Mouse (Mus musculus) skeletal muscle tissue, adult 2 months (tissue): ENCODE results near the gene Canx.
"Not testable (repeated sequence)": the region's sequence is repeated elsewhere in the genome, so short reads cannot be mapped to it uniquely, and the experiment has no call there.

Source experiments
- DNase-seq: peaks from one replicate; pipeline ENCODE4 v3.0.0-alpha.2; 2012; ENCODE audit warnings: low read depth, low spot score

Canx gene

DNA sequence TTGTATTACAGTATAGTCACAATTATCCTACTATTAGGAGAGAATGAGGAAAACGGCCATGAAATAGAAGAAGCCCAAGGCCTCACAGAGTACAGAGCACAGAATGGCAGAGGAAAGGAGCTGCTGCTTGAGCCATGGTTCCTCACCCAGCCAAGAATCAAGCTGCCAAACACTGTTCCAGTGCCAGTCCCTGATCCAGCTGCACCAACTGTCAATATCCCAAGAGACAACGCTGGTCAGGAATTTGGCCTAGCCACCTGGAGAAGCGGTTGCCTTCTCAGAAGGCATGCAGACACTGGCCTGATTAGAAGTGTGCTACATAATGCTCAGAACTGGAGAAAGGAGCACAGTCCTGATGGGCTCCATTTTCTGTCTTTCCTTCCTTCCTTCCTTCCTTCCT, 7.7 kb upstream of the Canx start:
- peak; percentile 16 for DNase-seq

GRCm38 (mm10) chr11:50329378-50329777, 3.9 kb upstream of the Canx start:
- no peak for DNase-seq

DNA sequence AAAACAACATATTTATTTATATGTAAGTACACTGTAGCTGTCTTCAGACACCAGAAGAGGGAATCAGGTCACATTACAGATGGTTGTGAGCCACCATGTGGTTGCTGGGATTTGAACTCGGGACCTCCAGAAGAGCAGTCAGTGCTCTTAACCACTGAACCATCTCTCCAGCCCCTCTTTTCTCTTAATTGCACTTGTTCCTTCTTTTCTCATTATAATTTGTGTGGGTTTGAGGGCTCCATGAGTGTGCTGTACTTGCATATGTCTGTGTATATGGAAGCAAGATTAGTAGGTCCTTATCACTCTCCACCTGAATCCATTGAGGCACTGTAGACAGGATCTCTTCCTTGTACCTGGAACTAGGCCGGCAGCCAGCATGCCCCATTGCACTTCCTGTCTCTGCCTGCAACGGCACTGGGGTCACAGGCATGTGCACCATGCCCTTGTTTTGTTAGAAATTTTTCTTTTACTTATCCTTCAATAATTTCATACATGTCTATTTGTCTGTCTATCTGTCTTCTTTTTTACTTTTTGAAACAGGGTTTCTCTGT, 2.7 kb upstream of the Canx start:
- DNase-seq = no peak

DNA sequence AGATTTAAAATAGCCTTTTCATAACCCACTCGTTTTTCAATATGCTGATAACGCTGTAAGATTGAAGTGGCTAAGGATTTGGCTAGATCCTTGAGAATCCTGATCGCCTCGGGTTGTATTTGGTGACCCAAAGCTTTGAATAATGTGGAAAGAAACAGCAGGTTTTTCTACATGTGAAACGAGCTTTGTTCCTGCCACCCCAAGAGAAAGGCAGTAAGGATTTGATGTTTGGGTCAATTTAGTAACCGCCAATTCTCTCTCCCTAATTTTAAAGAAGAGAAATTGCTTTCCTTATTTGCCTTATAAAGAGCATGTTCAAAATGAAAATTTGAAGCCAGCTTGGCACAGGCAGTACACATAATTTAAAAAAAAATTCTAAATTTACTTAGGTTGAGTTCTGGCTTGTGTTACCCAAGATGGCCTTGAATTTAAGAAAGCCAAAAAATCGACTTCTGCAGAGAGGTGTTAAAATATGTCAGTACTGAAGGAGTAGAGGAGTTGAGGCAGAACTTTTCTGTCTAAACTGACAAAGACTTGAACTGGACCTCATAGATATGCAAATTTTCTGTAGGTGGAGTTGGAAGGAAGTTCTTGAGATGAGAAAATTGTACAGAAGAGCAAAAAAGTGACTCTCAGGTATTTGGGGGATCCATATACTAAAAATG, 961 bp upstream of the Canx start:
- DNase-seq = no peak

GRCm38 (mm10) chr11:50324751-50325471, 562 bp downstream of the Canx start:
- DNase-seq = peak; percentile 12

DNA sequence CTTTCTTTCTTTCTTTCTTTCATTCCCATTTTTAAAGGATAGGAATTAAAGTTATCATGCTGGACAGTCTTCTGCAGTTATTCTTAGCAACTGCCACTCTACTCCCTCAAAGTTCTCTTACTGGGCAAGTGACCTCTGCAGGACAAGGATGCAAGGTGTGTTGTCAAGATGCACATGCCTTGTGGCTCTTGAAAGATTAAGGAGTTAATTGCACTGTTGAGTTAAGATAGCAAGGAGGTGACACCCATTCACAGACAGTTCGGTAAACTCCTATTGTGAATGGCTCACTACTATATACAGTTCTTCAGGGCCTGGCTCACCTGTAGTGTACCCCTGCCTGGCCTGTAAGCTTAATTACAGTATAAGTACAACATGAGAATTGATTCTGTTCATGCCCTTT, 1.6 kb downstream of the Canx start:
- DNase-seq = no peak

GRCm38 (mm10) chr11:50322345-50322744, 3.1 kb downstream of the Canx start:
- DNase-seq = no peak

DNA sequence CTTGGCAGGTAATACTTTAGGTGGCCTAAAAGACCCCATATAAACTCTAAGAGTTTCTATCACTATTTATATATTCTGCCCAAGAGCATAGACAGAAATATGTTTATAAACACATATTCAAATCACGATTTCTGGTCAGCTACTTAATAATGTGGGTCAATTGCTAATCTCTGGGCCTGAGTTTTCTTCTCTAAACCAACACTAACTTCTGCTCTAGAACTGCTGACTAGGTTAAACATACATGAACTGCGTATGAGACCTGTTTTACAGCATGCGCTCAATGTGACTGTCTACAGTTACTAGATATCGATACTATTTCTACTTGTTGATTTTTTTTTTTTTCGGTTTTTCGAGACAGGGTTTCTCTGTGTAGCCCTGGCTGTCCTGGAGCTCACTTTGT, 4.2 kb downstream of the Canx start:
- no peak for DNase-seq

GRCm38 (mm10) chr11:50319343-50319742, 6.1 kb downstream of the Canx start:
- not testable (repeated sequence) for DNase-seq

DNA sequence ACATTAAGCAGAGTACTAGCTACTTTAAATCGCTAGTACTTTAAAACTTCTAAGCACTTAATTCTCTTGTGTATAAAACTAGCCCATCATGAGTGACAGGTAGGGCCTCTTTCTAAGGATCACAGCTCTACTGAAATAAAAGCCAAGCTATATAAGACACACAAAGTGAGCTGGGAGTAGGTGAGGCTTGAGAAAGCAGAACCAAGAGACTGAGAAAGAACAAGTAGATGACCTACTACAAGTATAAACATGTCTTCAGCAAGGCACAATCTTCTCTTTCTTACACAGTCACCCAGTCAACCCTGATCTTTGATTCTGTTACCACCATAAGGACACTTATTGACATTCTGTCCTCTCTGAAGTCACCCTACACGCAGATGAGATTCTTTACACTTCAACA, 12.7 kb downstream of the Canx start:
- no peak for DNase-seq

DNA sequence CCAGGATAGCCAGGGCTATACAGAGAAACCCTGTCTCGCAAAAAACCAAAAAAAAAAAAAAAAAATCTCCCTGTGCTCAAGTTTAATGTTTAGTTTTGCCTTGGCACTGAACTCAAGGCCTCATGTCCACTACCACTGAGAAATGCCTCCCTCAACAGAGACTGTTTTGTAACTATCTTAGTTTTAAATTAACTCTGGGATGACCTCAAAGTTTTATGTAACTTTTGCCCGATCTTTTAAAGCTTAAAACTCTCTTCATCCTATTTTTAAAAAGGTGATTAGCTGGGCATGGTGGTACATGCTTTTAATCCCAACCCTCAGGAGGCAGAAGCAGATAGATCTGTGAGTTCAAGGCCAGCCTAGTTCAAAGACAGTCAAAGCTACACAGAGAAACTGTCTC, 22.1 kb downstream of the Canx start:
- no peak for DNase-seq

DNA sequence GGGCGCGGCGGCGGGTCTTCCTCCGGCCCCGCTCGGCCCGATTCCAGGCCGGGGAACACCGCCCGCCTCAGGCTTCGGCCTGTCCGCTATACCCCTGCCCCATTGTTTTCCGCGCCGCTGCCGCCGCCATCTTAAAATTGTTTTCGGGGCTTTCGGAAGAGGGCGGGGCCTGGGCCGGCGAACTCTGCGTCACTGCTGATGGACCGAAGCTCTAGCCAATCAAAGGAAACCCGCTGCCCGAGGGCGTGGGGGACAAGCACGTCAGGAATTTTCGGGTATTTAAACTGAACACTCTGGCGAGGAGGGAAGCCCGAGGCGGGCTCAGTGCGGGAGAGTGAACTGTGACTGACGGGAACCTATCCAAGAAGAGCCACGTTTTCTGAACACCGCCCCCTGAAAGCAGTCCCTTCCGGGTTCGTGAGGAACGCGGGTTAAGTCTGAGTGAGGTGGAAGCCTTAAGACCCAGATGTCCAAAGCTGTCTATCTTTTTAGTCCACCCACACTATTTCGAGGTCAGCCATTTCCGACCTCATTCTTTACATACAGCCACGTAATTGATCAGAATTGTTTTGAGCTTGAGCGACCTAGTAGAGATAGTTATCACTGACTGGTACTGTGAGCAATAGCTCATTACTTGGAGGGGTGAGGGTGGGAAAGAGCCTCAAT, 33.1 kb downstream of the Canx start, which contains the start of gene Maml1:
TSS of gene Maml1 (minus strand) at position 122 of the 666 bp plus-strand sequence.
- peak; percentile 97 for DNase-seq

DNA sequence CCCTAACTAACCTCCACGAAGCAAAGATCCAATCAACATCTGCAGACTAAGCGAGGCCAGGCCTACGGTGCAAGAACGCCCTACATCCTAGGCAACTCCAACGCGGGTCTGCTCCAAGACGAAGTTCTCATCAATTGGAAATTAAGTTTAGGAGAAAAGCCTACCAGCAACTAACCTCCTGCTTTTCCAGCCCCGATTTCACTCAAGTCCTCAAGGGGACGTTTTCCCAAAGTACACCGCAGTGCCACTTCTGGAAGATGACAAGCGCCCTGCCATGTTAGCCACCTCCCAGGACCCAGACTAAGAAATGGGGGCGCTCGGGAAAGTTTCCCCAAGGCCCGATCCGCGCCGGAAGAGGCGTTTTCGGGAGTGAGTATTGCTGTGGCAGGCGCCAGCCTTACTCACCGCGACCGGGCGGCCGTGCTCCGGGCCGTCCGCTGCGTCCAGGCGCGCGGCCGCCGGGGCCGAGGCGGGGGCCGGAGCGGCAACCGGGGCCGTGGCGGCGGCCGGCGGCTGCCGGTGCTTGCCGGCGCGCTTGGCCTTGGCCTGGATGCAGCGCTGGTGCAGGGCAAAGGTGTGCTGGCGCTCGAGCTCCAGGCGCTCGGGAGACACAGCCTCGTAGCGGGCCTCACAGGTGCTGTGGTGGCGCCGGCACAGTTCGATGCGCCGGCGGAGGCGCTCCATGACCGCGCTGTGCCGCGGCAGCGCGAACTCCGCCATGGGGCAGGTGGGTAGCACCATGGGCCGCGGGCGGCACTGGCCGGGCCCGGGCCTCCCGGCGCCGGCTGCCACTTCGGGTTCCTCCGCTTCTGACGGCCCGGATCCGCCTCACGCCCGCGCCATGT, 33.9 kb downstream of the Canx start:
- no peak for DNase-seq

DNA sequence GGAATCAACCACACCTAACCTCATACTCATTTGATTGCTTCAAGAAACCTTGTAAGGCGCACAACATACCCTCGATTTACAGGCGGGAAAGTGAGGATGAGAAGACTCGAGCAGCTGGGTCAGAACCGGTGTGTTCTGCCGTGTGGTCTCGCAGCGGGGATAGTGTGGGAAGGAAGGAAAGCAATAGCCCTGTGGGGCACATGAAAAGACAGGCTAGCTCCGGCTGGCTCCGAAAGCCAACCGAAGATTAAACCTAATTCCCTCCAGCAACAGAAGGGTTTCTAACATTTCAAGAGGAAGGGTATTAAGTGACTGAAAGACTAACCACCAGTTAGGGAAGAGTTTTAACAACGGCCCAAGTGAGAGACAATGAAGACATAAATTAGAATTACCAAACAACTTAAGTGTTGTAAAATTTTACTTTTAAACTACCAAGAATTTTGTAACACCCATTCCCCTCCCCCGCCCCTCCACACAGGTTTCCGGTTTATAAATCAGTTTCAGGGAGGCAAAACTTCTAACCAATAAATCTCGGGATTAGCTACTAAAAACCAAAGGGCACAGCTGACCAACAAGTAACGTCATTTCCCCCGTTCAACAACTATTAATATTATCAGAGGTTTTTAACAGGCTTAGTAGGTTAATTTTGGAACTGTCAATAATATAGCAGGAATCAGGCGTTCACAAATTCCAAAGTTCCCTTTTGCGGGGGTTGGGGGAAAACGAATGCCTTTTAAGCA, 34.8 kb downstream of the Canx start:
- DNase-seq = no peak

DNA sequence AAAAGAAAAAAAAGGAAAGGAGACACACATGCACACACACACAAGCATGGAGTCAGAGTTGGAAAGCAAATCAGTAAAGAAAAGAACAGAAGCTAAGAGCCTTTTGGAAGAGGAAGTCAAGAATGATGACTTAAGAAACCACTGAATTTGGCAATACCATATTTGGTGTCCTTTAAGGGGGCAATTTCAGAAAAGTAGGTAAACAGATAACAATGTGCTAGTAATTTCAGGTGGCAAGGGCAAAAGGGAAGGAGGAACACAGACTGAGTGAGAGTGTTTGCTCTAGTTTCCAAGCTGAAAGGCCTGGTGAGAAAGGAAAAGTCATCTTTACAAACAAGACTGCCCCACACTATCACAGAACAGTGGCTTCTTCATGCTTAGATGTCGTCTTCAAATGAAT, 39.0 kb downstream of the Canx start:
- DNase-seq = no peak

DNA sequence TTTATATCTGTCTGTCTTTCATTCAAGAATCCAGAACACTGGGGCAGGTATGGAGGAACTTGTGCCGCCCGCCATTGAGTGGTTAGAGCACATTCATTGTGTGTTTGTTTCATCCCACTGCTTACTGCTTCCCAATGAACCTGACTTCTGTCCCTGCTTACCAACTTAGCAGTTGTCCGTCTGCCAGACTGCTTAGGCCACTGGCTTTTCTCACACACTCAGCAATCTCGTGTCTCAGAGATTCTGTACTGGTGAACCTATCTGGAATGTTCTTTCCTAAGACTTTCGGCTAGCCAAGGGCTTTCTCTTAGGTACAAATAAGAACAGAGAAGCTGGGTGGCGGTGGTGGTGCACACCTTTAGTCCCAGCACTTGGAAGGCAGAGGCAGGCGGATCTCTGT, 39.8 kb downstream of the Canx start:
- no peak for DNase-seq

DNA sequence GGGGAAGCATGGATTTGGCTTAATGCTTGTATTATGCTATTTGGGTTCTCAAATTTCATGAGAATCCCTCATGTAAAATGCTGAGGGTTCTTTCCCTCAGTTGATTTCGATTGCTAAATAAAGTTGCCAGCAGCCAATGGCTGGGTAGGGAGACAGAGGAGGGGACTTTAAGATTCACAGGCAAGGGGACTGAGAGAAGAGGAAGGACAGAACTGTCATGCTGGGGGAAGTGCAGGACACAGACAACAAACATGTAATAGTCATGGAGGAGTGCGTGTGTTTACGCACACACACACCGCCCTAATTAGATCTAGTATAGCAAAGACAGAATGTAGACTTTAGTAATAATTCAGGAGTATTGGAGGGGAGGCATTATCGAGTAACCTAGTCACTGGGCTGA, 40.2 kb downstream of the Canx start:
- no peak for DNase-seq

GRCm38 (mm10) chr11:50280053-50280452, 45.4 kb downstream of the Canx start:
- DNase-seq = no peak

GRCm38 (mm10) chr11:50279005-50279404, 46.5 kb downstream of the Canx start:
- no peak for DNase-seq

DNA sequence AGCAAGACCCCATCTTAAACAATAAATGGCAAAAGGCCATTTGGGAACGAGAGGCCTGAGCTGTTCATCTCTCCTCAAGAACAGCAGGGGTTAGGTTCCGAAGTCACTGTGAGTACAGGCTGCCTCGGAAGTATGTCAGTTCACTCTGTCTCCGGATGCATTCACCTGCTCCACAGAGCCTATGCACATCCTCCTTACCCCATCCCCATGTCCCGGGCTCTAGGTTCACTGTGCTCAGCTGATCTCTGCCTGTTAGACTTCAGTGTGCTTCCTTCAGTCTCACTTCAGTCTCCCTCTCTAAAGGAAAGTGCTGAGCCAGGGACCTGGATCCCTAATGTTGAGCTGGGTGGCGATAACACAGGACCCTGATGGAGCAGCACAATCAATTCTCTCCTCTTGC, 47.8 kb downstream of the Canx start:
- no peak for DNase-seq

DNA sequence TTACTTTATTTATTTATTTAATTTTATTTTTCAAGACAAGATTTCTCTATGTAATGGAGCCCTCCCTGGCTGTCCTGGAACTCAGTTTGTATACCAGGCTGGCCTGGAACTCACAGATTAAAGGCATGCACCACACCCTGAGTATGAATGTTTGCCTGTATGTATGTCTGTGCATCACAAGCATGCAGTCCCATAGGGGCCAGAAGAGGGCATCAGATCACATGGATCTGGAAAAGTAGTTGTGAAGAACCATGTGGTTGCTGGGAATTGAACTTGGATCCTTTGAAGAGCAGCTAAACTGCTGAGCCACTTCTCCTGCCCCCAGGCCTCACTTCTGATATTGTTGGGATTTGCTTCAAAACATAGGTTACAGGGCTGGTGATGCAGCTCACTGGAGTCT, 48.4 kb downstream of the Canx start:
- no peak for DNase-seq
